Mouse (Mus musculus): Measurements from ENCODE around the gene Snx17.

DNA sequence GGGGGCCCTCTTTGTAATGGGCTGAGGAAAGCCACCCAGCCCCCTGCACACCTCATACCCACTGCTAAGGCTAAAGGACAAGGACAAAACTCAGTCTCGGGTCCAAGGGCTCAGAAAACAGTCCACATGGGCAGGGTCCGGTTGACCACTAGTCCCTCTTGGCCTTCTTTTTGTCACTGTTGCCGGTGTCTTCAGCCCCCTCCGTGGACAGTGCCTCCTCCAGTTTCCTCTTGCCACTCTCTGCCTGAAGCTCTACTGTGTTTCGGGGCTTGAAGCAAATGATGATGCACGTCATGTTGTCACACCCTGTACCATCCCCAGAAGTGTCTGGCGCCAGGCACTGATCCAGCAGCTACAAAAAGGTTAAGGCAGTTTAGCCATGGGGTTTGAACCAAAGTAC lies 9.9 kb downstream of the Snx17 start:
- TF ChIP-seq CTCF (IDR thresholded peaks at IDR 0.05; ENCODE audit: borderline replicate concordance, control insufficient read depth, extremely low read depth, insufficient read depth, low read length, poor library complexity), result no peak
- no peak for TF ChIP-seq POLR2A (IDR thresholded peaks at IDR 0.05; ENCODE audit: control insufficient read depth, extremely low read depth, insufficient read depth, low read length, poor library complexity)

All from thymus, adult 2 months (tissue).